Mouse (Mus musculus) C3H10T1/2 (cell line): Measurements from ENCODE around the gene Hist1h2ab. TPM values are rescaled to one million over a fixed set of nuclear protein-coding genes. Genes with fewer than 3 reads are reported as not detected.

Source experiments
- polyA plus RNA-seq, 2 experiments: library from polyadenylated mRNA; unstranded; fragments of >200 nt; fragmentation: generic; extraction: Trizol; gene quantifications; one replicate each; pipeline ENCODE4 v1.2.1; 2012; ENCODE audit warnings: missing spikeins in 2 of 2

The Hist1h2ab gene
- 10 to 100 TPM in 1 of 2 experiments, 1 to 10 TPM in 1; 4.4 to 13.0 TPM for polyA plus RNA-seq

GRCm38 (mm10) chr13:23750839-23751477 is at the start of gene Hist1h2ab:
TSS of gene Hist1h2ab (plus strand) at chr13:23751126.

GRCm38 (mm10) chr13:23710374-23711089 is 40.4 kb upstream of the Hist1h2ab start, which contains the start of gene Hfe:
TSS of gene Hfe (minus strand) at chr13:23710854.

GRCm38 (mm10) chr13:23738677-23739068 is 12.3 kb upstream of the Hist1h2ab start, which contains the start of gene Hist1h1c:
TSS of gene Hist1h1c (plus strand) at chr13:23738808.

GRCm38 (mm10) chr13:23745381-23746161 is 5.4 kb upstream of the Hist1h2ab start, which contains the start of gene Hist1h3c:
TSS of gene Hist1h3c (minus strand) at chr13:23745602.

GRCm38 (mm10) chr13:23746201-23747080 is 4.5 kb upstream of the Hist1h2ab start, which contains the start of gene Hist1h2bb:
TSS of gene Hist1h2bb (plus strand) at chr13:23746734.

GRCm38 (mm10) chr13:23752067-23752741 is 1.3 kb downstream of the Hist1h2ab start, which contains the start of gene Hist1h3b:
TSS of gene Hist1h3b (plus strand) at chr13:23752267.

GRCm38 (mm10) chr13:23756790-23757189 is 5.9 kb downstream of the Hist1h2ab start, which contains the start of gene Hist1h4b:
TSS of gene Hist1h4b (plus strand) at chr13:23757013.

GRCm38 (mm10) chr13:23760972-23761864 is 10.3 kb downstream of the Hist1h2ab start, which contains the start of gene Hist1h4a:
TSS of gene Hist1h4a (minus strand) at chr13:23761230.

GRCm38 (mm10) chr13:23761871-23762821 is 11.2 kb downstream of the Hist1h2ab start, which contains the start of gene Hist1h3a:
TSS of gene Hist1h3a (minus strand) at chr13:23762386.

GRCm38 (mm10) chr13:23763586-23764323 is 12.8 kb downstream of the Hist1h2ab start, which contains the start of gene Hist1h1a:
TSS of gene Hist1h1a (plus strand) at chr13:23763666.

GRCm38 (mm10) chr13:23769613-23770012 is 18.7 kb downstream of the Hist1h2ab start, which contains the start of gene Trim38:
TSS of gene Trim38 (plus strand) at chr13:23769913.

Other genes starting within 250 kb of the Hist1h2ab start
- gene Hist1h4h, start 220.1 kb upstream of the Hist1h2ab start, polyA plus RNA-seq: 10 to 100 TPM; 21.7 to 26.9 TPM
- 10 to 100 TPM; 20.1 to 25.8 TPM for gene Hist1h2af, start 217.2 kb upstream of the Hist1h2ab start, polyA plus RNA-seq
- 10 to 100 TPM in 1 of 2 experiments, 1 to 10 TPM in 1; 4.5 to 20.4 TPM for gene Hist1h3g, start 215.7 kb upstream of the Hist1h2ab start, polyA plus RNA-seq
- 1 to 10 TPM; 1.5 to 3.4 TPM for gene Hist1h2bh, start 207.7 kb upstream of the Hist1h2ab start, polyA plus RNA-seq
- 1 to 10 TPM in 1 of 2 experiments, under 1 TPM in 1; 0.91 to 3.6 TPM for gene Hist1h3f, start 207.1 kb upstream of the Hist1h2ab start, polyA plus RNA-seq
- gene Hist1h4f, start 199.5 kb upstream of the Hist1h2ab start, polyA plus RNA-seq: 10 to 100 TPM in 1 of 2 experiments, 1 to 10 TPM in 1; 6.4 to 30.1 TPM
- under 1 TPM; 0.65 to 0.84 TPM for gene Hist1h1d, start 197.9 kb upstream of the Hist1h2ab start, polyA plus RNA-seq
- 1 to 10 TPM; 1.8 to 8.3 TPM for gene Hist1h3e, start 188.8 kb upstream of the Hist1h2ab start, polyA plus RNA-seq
- 10 to 100 TPM in 1 of 2 experiments, 1 to 10 TPM in 1; 9.3 to 21.9 TPM for gene Hist1h2ae, start 179.9 kb upstream of the Hist1h2ab start, polyA plus RNA-seq
- gene Hist1h2bg, start 179.7 kb upstream of the Hist1h2ab start, polyA plus RNA-seq: 10 to 100 TPM in 1 of 2 experiments, 1 to 10 TPM in 1; 7.9 to 12.4 TPM
- 10 to 100 TPM in 1 of 2 experiments, 1 to 10 TPM in 1; 2.2 to 10.3 TPM for gene Hist1h2bf, start 176.9 kb upstream of the Hist1h2ab start, polyA plus RNA-seq
- 1 to 10 TPM; 1.1 to 3.1 TPM for gene Hist1h2ad, start 176.7 kb upstream of the Hist1h2ab start, polyA plus RNA-seq
- gene Hist1h3d, start 175.4 kb upstream of the Hist1h2ab start, polyA plus RNA-seq: 1 to 10 TPM; 2.9 to 3.0 TPM
- gene Hist1h4d, start 169.5 kb upstream of the Hist1h2ab start, polyA plus RNA-seq: 10 to 100 TPM in 1 of 2 experiments, 1 to 10 TPM in 1; 3.2 to 10.4 TPM
- gene Hist1h2be, start 130.0 kb upstream of the Hist1h2ab start, polyA plus RNA-seq: 1 to 10 TPM; 1.4 to 2.5 TPM
- 1 to 10 TPM; 1.7 to 3.9 TPM for gene Hist1h1e, start 128.6 kb upstream of the Hist1h2ab start, polyA plus RNA-seq
- under 1 TPM; 0.98 TPM for gene Hist1h2ac, start 67.2 kb upstream of the Hist1h2ab start, polyA plus RNA-seq
- gene Hist1h2bc, start 66.9 kb upstream of the Hist1h2ab start, polyA plus RNA-seq: 10 to 100 TPM; 11.8 to 98.9 TPM
- under 1 TPM in 1 of 2 experiments, not detected in 1; 0.27 TPM for gene Hist1h1t, start 55.3 kb upstream of the Hist1h2ab start, polyA plus RNA-seq
- gene Hist1h4c, start 52.7 kb upstream of the Hist1h2ab start, polyA plus RNA-seq: 1 to 10 TPM; 1.3 to 3.2 TPM
- gene Hfe, start 40.3 kb upstream of the Hist1h2ab start, polyA plus RNA-seq: under 1 TPM; 0.15 to 0.91 TPM
- 100 to 1,000 TPM in 1 of 2 experiments, 10 to 100 TPM in 1; 12.7 to 138 TPM for gene Hist1h1c, start 12.3 kb upstream of the Hist1h2ab start, polyA plus RNA-seq
- gene Hist1h3c, start 5.5 kb upstream of the Hist1h2ab start, polyA plus RNA-seq: 10 to 100 TPM in 1 of 2 experiments, 1 to 10 TPM in 1; 5.7 to 21.7 TPM
- 10 to 100 TPM in 1 of 2 experiments, 1 to 10 TPM in 1; 3.2 to 12.9 TPM for gene Hist1h2bb, start 4.4 kb upstream of the Hist1h2ab start, polyA plus RNA-seq
- 1 to 10 TPM; 2.9 to 8.0 TPM for gene Hist1h3b, start 1.1 kb downstream of the Hist1h2ab start, polyA plus RNA-seq
- gene Hist1h4b, start 5.9 kb downstream of the Hist1h2ab start, polyA plus RNA-seq: 10 to 100 TPM; 12.9 to 53.5 TPM
- 10 to 100 TPM in 1 of 2 experiments, 1 to 10 TPM in 1; 4.4 to 17.3 TPM for gene Hist1h4a, start 10.1 kb downstream of the Hist1h2ab start, polyA plus RNA-seq
- 1 to 10 TPM; 3.2 to 8.0 TPM for gene Hist1h3a, start 11.3 kb downstream of the Hist1h2ab start, polyA plus RNA-seq
- 1 to 10 TPM in 1 of 2 experiments, under 1 TPM in 1; 0.26 to 1.2 TPM for gene Hist1h1a, start 12.5 kb downstream of the Hist1h2ab start, polyA plus RNA-seq
- gene Trim38, start 18.8 kb downstream of the Hist1h2ab start, polyA plus RNA-seq: under 1 TPM in 1 of 2 experiments, not detected in 1; 0.05 TPM
- not detected for gene Slc17a2, start 55.9 kb downstream of the Hist1h2ab start, polyA plus RNA-seq
- not detected for gene Slc17a3, start 88.3 kb downstream of the Hist1h2ab start, polyA plus RNA-seq
- not detected for gene Slc17a1, start 116.6 kb downstream of the Hist1h2ab start, polyA plus RNA-seq
- gene Slc17a4, start 163.9 kb downstream of the Hist1h2ab start, polyA plus RNA-seq: not detected
- not detected for gene Hist1h2ba, start 183.0 kb downstream of the Hist1h2ab start, polyA plus RNA-seq
- not detected for gene Hist1h2aa, start 183.3 kb downstream of the Hist1h2ab start, polyA plus RNA-seq
- not detected for gene Scgn, start 240.1 kb downstream of the Hist1h2ab start, polyA plus RNA-seq